10 mouse cellular contexts compared by ENCODE assay signal in genomic region chr17:86271277-86271676, GRCm38 (mm10).
DNase-seq lines count a peak whose midpoint lies in the region; ATAC-seq lines count a peak whose summit lies in the region.
"Had no signal": no experiment of that assay in that cellular context is flagged by ENCODE, and none has a peak within 500 bp of the region (broad histone marks: within the 10 kb centered on the region; RNA-seq: fewer than 3 reads in every experiment).

No protein-coding gene starts in this region.

- no peaks in the 10 kb centered on the region for H3K9me3 ChIP-seq in forebrain, embryonic 11.5 days (ENCODE audit: control insufficient read depth, low read length)
- no peaks in the 10 kb centered on the region for H3K9me3 ChIP-seq in forebrain, embryonic 13.5 days (replicated peaks)
- H3K9me3 ChIP-seq in liver, embryonic 11.5 days (ENCODE audit: control insufficient read depth, low read length) = no peaks in the 10 kb centered on the region
- H3K9me3 ChIP-seq in limb, embryonic 11.5 days (ENCODE audit: control insufficient read depth, low read length) = no peaks in the 10 kb centered on the region

- no peak overlapping the region for H3K4me2 ChIP-seq in forebrain, embryonic 11.5 days (ENCODE audit: low read depth, low read length, severe bottlenecking)
- H3K4me2 ChIP-seq in forebrain, embryonic 13.5 days = no peak overlapping the region
- no peak overlapping the region for H3K4me2 ChIP-seq in liver, embryonic 11.5 days
- no peak overlapping the region for H3K4me2 ChIP-seq in limb, embryonic 11.5 days (ENCODE audit: low read depth, severe bottlenecking)

- H3K36me3 ChIP-seq in forebrain, embryonic 11.5 days (ENCODE audit: control insufficient read depth, insufficient read depth, low read length) = no peaks in the 10 kb centered on the region
- H3K36me3 ChIP-seq in forebrain, embryonic 13.5 days (ENCODE audit: poor library complexity, severe bottlenecking) = no peaks in the 10 kb centered on the region
- H3K36me3 ChIP-seq in liver, embryonic 11.5 days (ENCODE audit: control insufficient read depth, insufficient read depth, low read length) = no peaks in the 10 kb centered on the region
- no peaks in the 10 kb centered on the region for H3K36me3 ChIP-seq in limb, embryonic 11.5 days (ENCODE audit: control insufficient read depth, insufficient read depth, low read length)

- no peaks in the 10 kb centered on the region for H3K27me3 ChIP-seq in forebrain, embryonic 11.5 days (ENCODE audit: control insufficient read depth, insufficient read depth, low read length)
- H3K27me3 ChIP-seq in forebrain, embryonic 13.5 days = no peaks in the 10 kb centered on the region
- no peaks in the 10 kb centered on the region for H3K27me3 ChIP-seq in liver, embryonic 11.5 days (replicated peaks; ENCODE audit: control insufficient read depth, insufficient read depth, low read length)
- no peaks in the 10 kb centered on the region for H3K27me3 ChIP-seq in limb, embryonic 11.5 days (ENCODE audit: control insufficient read depth, insufficient read depth, low read length)

- peak; percentile 59 for DNase-seq in forebrain, embryonic 11.5 days (ENCODE audit: low spot score)
- DNase-seq in liver = peak; percentile 14
- DNase-seq in liver, embryonic 11.5 days (ENCODE audit: low spot score) = no peak
- peak; percentile 43 for DNase-seq in embryo, embryonic 9.5 days (ENCODE audit: extremely low spot score)
- DNase-seq in limb, embryonic 11.5 days (ENCODE audit: low spot score) = peak; percentile 66
- DNase-seq in urinary bladder, postnatal 4 days (ENCODE audit: low spot score in 2 of 2) = no peak
- no peak for DNase-seq in left cerebral cortex, adult 8-10 months (ENCODE audit: low spot score in 2 of 2)
- DNase-seq: cerebellum, adult 9-11 months; right cerebral cortex, postnatal 4 days had no signal

- 58% methylated on average over 4 of the region's 4 CpGs for WGBS in forebrain, embryonic 11.5 days
- WGBS in forebrain, embryonic 13.5 days = 43% methylated on average over 4 of the region's 4 CpGs
- 31% methylated on average over 4 of the region's 4 CpGs for WGBS in liver, embryonic 11.5 days
- WGBS in limb, embryonic 11.5 days = 8% methylated on average over 4 of the region's 4 CpGs

- H3K9ac ChIP-seq in forebrain, embryonic 11.5 days (ENCODE audit: low read length) = no peak overlapping the region
- H3K9ac ChIP-seq in forebrain, embryonic 13.5 days = no peak overlapping the region
- no peak overlapping the region for H3K9ac ChIP-seq in liver, embryonic 11.5 days (ENCODE audit: low read depth, low read length)
- H3K9ac ChIP-seq in limb, embryonic 11.5 days (ENCODE audit: low read length) = no peak overlapping the region

- no peak overlapping the region for H3K27ac ChIP-seq in forebrain, embryonic 11.5 days (ENCODE audit: low read depth, low read length)
- H3K27ac ChIP-seq in forebrain, embryonic 13.5 days = no peak overlapping the region
- H3K27ac ChIP-seq in liver, embryonic 11.5 days (ENCODE audit: low read depth, low read length) = no peak overlapping the region
- no peak overlapping the region for H3K27ac ChIP-seq in limb, embryonic 11.5 days (replicated peaks; ENCODE audit: low read depth, low read length)

- no peaks in the 10 kb centered on the region for H3K4me1 ChIP-seq in forebrain, embryonic 11.5 days (replicated peaks; ENCODE audit: control insufficient read depth, insufficient read depth, low read length)
- H3K4me1 ChIP-seq in forebrain, embryonic 13.5 days = peaks cover 28% of the 10 kb centered on the region
- H3K4me1 ChIP-seq in liver, embryonic 11.5 days (replicated peaks; ENCODE audit: control insufficient read depth, insufficient read depth, low read length) = peaks cover 2% of the 10 kb centered on the region; the same call in 1 of the 2 replicates
- peaks cover 24% of the 10 kb centered on the region for H3K4me1 ChIP-seq in limb, embryonic 11.5 days (ENCODE audit: control insufficient read depth, insufficient read depth, low read length)

- no peak for ATAC-seq in forebrain, embryonic 11.5 days (replicated peaks; ENCODE audit: low FRiP score)
- no peak for ATAC-seq in forebrain, embryonic 13.5 days
- ATAC-seq in liver, embryonic 11.5 days (replicated peaks; ENCODE audit: low FRiP score) = no peak
- ATAC-seq in limb, embryonic 11.5 days (ENCODE audit: insufficient number of reproducible peaks, low FRiP score, low TSS enrichment, low read depth) = peak; percentile 47; the same call in 1 of the 2 replicates

- H3K4me3 ChIP-seq in forebrain, embryonic 11.5 days (ENCODE audit: low read depth, low read length) = no peak overlapping the region
- no peak overlapping the region for H3K4me3 ChIP-seq in forebrain, embryonic 13.5 days
- H3K4me3 ChIP-seq in liver, embryonic 11.5 days (ENCODE audit: low read depth, low read length) = no peak overlapping the region
- no peak overlapping the region for H3K4me3 ChIP-seq in limb, embryonic 11.5 days (ENCODE audit: low read depth, low read length)

Comparison
In these comparisons a context has a peak if more than half of its experiments do, and no peak if none do; other contexts are left out.
1. DNase-seq: peak in forebrain, embryonic 11.5 days (single experiment), liver (single experiment), embryo, embryonic 9.5 days (single experiment) and limb, embryonic 11.5 days (single experiment); none in liver, embryonic 11.5 days (single experiment), urinary bladder, postnatal 4 days (0 of 2) and left cerebral cortex, adult 8-10 months (0 of 2).